ENCODE assay signal across 10 mouse cellular contexts in the genomic region with DNA sequence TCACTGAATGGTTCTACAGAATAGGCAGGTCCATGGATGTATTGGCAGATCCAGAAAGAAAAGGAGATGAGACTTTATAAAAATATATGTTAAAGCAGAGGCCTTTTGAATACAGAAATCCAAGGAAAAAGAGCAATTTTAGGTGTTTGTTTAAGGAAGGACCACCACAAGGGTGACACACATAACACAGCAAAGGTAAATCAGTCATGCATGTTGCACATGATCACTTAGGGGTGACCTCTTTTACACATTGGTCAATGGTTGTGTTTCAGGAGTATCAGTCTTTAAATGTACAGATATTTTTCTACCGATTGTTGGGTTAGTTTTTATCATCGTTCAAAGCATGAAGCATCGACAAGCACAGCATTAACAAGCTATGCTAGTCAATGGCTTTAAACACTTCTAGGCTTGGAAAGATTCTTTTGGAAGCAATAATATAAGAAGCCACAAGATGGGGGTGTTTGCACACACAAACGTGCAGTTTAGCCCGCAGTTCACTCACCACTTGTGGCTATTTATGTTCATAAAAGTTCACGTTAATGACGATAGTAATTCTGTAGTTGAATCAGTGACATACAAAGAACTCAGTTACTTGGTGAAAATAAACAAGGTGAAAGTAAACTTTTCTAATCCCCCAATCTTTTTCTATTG. TPM values are rescaled to one million over a fixed set of nuclear protein-coding genes. Genes with fewer than 3 reads are reported as not detected.
DNase-seq lines count a peak whose midpoint lies in the region; ATAC-seq and TF ChIP-seq lines count a peak whose summit lies in the region.
"Had no signal": no experiment of that assay in that cellular context is flagged by ENCODE, and none has a peak within 500 bp of the region (broad histone marks: within the 10 kb centered on the region; RNA-seq: fewer than 3 reads in every experiment).

No protein-coding gene starts in this region.

- 27% methylated on average over 7 of the region's 7 CpGs for WGBS in lung, embryonic 14.5 days
- WGBS in lung, adult 2 months: 34% methylated on average over 7 of the region's 7 CpGs
- WGBS in forebrain, postnatal 0 days: 30% methylated on average over 7 of the region's 7 CpGs
- WGBS in neural tube, embryonic 13.5 days: 37% methylated on average over 7 of the region's 7 CpGs

- peak; percentile 14 for DNase-seq in adrenal gland, postnatal 10 days
- DNase-seq in adrenal gland, postnatal 25 days: no peak
- DNase-seq in lung, embryonic 14.5 days: peak; percentile 78
- no peak for DNase-seq in lung, adult 2 months
- DNase-seq in forebrain, postnatal 0 days: peak; percentile 83
- DNase-seq in urinary bladder, adult 2 months (ENCODE audit: low spot score): no peak
- DNase-seq in heart, adult 11 months: no peak

- ATAC-seq in lung, embryonic 14.5 days (ENCODE audit: insufficient read depth): peak; percentile 56; the same call in 1 of the 2 replicates
- peak; percentile 77 for ATAC-seq in forebrain, postnatal 0 days
- peak; percentile 74; the same call in 1 of the 2 replicates for ATAC-seq in neural tube, embryonic 13.5 days (ENCODE audit: low read depth)

- no peak overlapping the region for H3K4me3 ChIP-seq in lung, embryonic 14.5 days (ENCODE audit: low read depth, low read length)
- H3K4me3 ChIP-seq in lung, adult 2 months (replicated peaks; ENCODE audit: extremely low read depth, low read depth, low read length): no peak overlapping the region
- no peak overlapping the region for H3K4me3 ChIP-seq in forebrain, postnatal 0 days (ENCODE audit: low read depth, low read length)
- no peak overlapping the region for H3K4me3 ChIP-seq in neural tube, embryonic 13.5 days

- H3K36me3 ChIP-seq in lung, embryonic 14.5 days (ENCODE audit: insufficient read depth): no peaks in the 10 kb centered on the region
- H3K36me3 ChIP-seq in forebrain, postnatal 0 days (ENCODE audit: insufficient read depth): no peaks in the 10 kb centered on the region
- no peaks in the 10 kb centered on the region for H3K36me3 ChIP-seq in neural tube, embryonic 13.5 days

- H3K4me1 ChIP-seq in lung, embryonic 14.5 days (ENCODE audit: insufficient read depth): no peaks in the 10 kb centered on the region
- no peaks in the 10 kb centered on the region for H3K4me1 ChIP-seq in lung, adult 2 months (ENCODE audit: control insufficient read depth, insufficient read depth, low read length)
- no peaks in the 10 kb centered on the region for H3K4me1 ChIP-seq in forebrain, postnatal 0 days (ENCODE audit: insufficient read depth)
- no peaks in the 10 kb centered on the region for H3K4me1 ChIP-seq in neural tube, embryonic 13.5 days (replicated peaks)

- H3K27me3 ChIP-seq in lung, embryonic 14.5 days (ENCODE audit: insufficient read depth, low read length): no peaks in the 10 kb centered on the region
- H3K27me3 ChIP-seq in forebrain, postnatal 0 days (ENCODE audit: insufficient read depth, low read length): no peaks in the 10 kb centered on the region
- no peaks in the 10 kb centered on the region for H3K27me3 ChIP-seq in neural tube, embryonic 13.5 days

- no peaks in the 10 kb centered on the region for H3K9me3 ChIP-seq in lung, embryonic 14.5 days (ENCODE audit: low read depth, low read length)
- no peaks in the 10 kb centered on the region for H3K9me3 ChIP-seq in forebrain, postnatal 0 days (ENCODE audit: low read length)
- H3K9me3 ChIP-seq in neural tube, embryonic 13.5 days: no peaks in the 10 kb centered on the region

- H3K9ac ChIP-seq in lung, embryonic 14.5 days: no peak overlapping the region
- H3K9ac ChIP-seq in forebrain, postnatal 0 days: no peak overlapping the region
- H3K9ac ChIP-seq in neural tube, embryonic 13.5 days: no peak overlapping the region

- no peak overlapping the region for H3K4me2 ChIP-seq in lung, embryonic 14.5 days
- no peak overlapping the region for H3K4me2 ChIP-seq in forebrain, postnatal 0 days (ENCODE audit: low read depth)
- H3K4me2 ChIP-seq in neural tube, embryonic 13.5 days: no peak overlapping the region

- no peak for TF ChIP-seq POLR2A in lung, adult 2 months (IDR thresholded peaks at IDR 0.05; ENCODE audit: borderline replicate concordance, extremely low read depth, low read depth, low read length)

- TF ChIP-seq CTCF in lung, embryonic 14.5 days (IDR thresholded peaks at IDR 0.05; ENCODE audit: low read depth): peak; percentile 55
- TF ChIP-seq CTCF in lung, adult 2 months (IDR thresholded peaks at IDR 0.05; ENCODE audit: insufficient read depth, low read length): no peak
- peak; percentile 80 for TF ChIP-seq CTCF in forebrain, postnatal 0 days (IDR thresholded peaks at IDR 0.05; ENCODE audit: low read depth)

- no peak overlapping the region for H3K27ac ChIP-seq in lung, embryonic 14.5 days (ENCODE audit: low read depth)
- no peak overlapping the region for H3K27ac ChIP-seq in forebrain, postnatal 0 days (ENCODE audit: low read depth, low read length)
- H3K27ac ChIP-seq in neural tube, embryonic 13.5 days (replicated peaks): no peak overlapping the region
- H3K27ac ChIP-seq: macrophage had no signal

RNA-seq across cellular contexts. Expression of gene Reg3b, which starts 38.4 kb away (rescaled TPM):
- not detected for total RNA-seq in adrenal gland, postnatal 10 days (2021)
- total RNA-seq in adrenal gland, postnatal 25 days (2021): not detected in 2 replicates
- not detected in 2 replicates for polyA plus RNA-seq in lung, embryonic 14.5 days (2014; fragmentation: Nextera tagmentation; extraction: Ambion mirVana)
- polyA plus RNA-seq in lung, adult 2 months (2012; rRNA removed): 0.32 TPM in 1 of 2 replicates, not detected in the other
- not detected in 2 replicates for total RNA-seq in forebrain, postnatal 0 days (2014; rRNA removed)
- not detected in 2 replicates for polyA plus RNA-seq in forebrain, postnatal 0 days (2015; fragmentation: Nextera tagmentation; extraction: Ambion mirVana)
- polyA plus RNA-seq in neural tube, embryonic 13.5 days (2015; fragmentation: Nextera tagmentation; extraction: Ambion mirVana): 1.1 and 1.3 TPM in 2 replicates
- polyA plus RNA-seq in urinary bladder, adult 2 months (2012; rRNA removed): 0.37 and 0.41 TPM in 2 replicates
- polyA plus RNA-seq: macrophage had no signal

RNA-seq across cellular contexts. Expression of gene Reg3d, which starts 46.6 kb away (rescaled TPM):
- total RNA-seq in adrenal gland, postnatal 10 days (2021): not detected
- not detected in 2 replicates for total RNA-seq in adrenal gland, postnatal 25 days (2021)
- polyA plus RNA-seq in lung, embryonic 14.5 days (2014; fragmentation: Nextera tagmentation; extraction: Ambion mirVana): not detected in 2 replicates
- not detected in 2 replicates for polyA plus RNA-seq in lung, adult 2 months (2012; rRNA removed)
- total RNA-seq in forebrain, postnatal 0 days (2014; rRNA removed): not detected in 2 replicates
- not detected in 2 replicates for polyA plus RNA-seq in forebrain, postnatal 0 days (2015; fragmentation: Nextera tagmentation; extraction: Ambion mirVana)
- not detected in 2 replicates for polyA plus RNA-seq in neural tube, embryonic 13.5 days (2015; fragmentation: Nextera tagmentation; extraction: Ambion mirVana)
- not detected in 2 replicates for polyA plus RNA-seq in urinary bladder, adult 2 months (2012; rRNA removed)
- total RNA-seq: heart, postnatal 14 days had no signal
- polyA plus RNA-seq: macrophage had no signal

RNA-seq across cellular contexts. Expression of gene Reg3a, which starts 48.5 kb away (rescaled TPM):
- total RNA-seq in adrenal gland, postnatal 10 days (2021): not detected
- total RNA-seq in adrenal gland, postnatal 25 days (2021): not detected in 2 replicates
- not detected in 2 replicates for polyA plus RNA-seq in lung, embryonic 14.5 days (2014; fragmentation: Nextera tagmentation; extraction: Ambion mirVana)
- not detected in 2 replicates for polyA plus RNA-seq in lung, adult 2 months (2012; rRNA removed)
- total RNA-seq in forebrain, postnatal 0 days (2014; rRNA removed): not detected in 2 replicates
- not detected in 2 replicates for polyA plus RNA-seq in forebrain, postnatal 0 days (2015; fragmentation: Nextera tagmentation; extraction: Ambion mirVana)
- polyA plus RNA-seq in neural tube, embryonic 13.5 days (2015; fragmentation: Nextera tagmentation; extraction: Ambion mirVana): not detected in 2 replicates
- polyA plus RNA-seq in urinary bladder, adult 2 months (2012; rRNA removed): not detected in 2 replicates
- total RNA-seq: heart, postnatal 14 days had no signal
- polyA plus RNA-seq: macrophage had no signal

Comparison
In these comparisons a context has a peak if more than half of its experiments do, and no peak if none do; other contexts are left out.
1. DNase-seq: peak in adrenal gland, postnatal 10 days (single experiment), lung, embryonic 14.5 days (single experiment) and forebrain, postnatal 0 days (single experiment); none in adrenal gland, postnatal 25 days (single experiment), lung, adult 2 months (single experiment), urinary bladder, adult 2 months (single experiment) and heart, adult 11 months (single experiment).
2. Peak in every context shown above with its lines, with median percentiles within 50 percentile points of each other: ATAC-seq.